Mouse (Mus musculus): ENCODE measurements around the gene Ctcfl.

GRCm38 (mm10) chr2:173106409-173106808 lies 12.9 kb downstream of the Ctcfl start:
- TF ChIP-seq CTCF (IDR thresholded peaks at IDR 0.05; ENCODE audit: extremely low read depth, insufficient read depth, low read length) (no peak), POLR2A (IDR thresholded peaks at IDR 0.05; ENCODE audit: extremely low read depth, insufficient read depth, low read length) (no peak)

Measured in cortical plate, adult 2 months (tissue).